Mouse (Mus musculus): ENCODE data around the gene Afg1l. TPM values are rescaled to one million over a fixed set of nuclear protein-coding genes. Genes with fewer than 3 reads are reported as not detected.

Afg1l gene
- total RNA-seq (2021): 10 to 100 TPM; 11.6 to 13.1 TPM

DNA sequence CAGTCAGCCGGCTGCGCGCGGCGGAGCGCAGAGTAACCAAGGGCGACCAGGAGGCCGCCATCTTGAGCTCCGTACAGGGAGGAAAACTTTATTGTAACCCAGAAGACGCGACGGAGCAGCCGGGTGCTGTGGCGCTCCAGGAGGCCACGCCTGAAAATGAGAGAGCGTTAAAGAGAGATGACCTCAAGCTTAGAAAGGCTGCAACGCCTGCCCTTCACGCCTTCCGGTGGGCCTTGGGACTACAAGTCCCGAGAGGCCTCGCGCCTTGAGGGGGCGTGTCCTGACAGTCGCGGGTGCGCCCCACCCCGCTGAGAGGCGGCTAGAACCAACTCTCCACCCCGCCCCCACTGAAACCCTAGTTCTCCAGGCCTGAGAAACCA lies at the start of gene Afg1l:
Gene Afg1l (minus strand): TSS at position 225 of the 380 bp plus-strand sequence.
- DNase-seq (ENCODE audit: low spot score in 2 of 2): peak; percentile 91 to 95
- intact Hi-C loops (cut with DNase I): loop anchor here (1.0 kb wide), 1 partner anchor 24 kb away; the partner anchor contains the start of gene Snx3

DNA sequence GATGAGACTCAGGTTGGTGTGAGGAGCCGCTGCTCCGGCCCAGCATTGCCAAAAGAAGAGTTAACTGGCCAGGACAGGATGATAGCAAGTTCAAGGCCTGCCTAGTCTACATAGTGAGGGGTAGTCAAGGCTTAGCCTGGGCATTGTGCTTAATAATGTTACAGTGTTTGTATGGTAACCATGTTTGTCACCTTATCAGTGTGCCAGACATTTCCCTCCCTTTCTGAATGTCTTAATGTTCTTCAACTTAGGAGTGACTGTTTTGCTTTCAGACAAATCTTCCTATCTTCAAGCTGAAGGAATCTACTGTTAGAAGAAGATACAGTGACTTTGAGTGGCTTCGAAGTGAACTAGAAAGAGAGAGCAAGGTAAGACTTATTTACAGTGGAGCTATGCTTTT lies 47.3 kb upstream of the Afg1l start:
- DNase-seq (ENCODE audit: low spot score in 2 of 2): no peak
- intact Hi-C loops (cut with DNase I): no loop called here

DNA sequence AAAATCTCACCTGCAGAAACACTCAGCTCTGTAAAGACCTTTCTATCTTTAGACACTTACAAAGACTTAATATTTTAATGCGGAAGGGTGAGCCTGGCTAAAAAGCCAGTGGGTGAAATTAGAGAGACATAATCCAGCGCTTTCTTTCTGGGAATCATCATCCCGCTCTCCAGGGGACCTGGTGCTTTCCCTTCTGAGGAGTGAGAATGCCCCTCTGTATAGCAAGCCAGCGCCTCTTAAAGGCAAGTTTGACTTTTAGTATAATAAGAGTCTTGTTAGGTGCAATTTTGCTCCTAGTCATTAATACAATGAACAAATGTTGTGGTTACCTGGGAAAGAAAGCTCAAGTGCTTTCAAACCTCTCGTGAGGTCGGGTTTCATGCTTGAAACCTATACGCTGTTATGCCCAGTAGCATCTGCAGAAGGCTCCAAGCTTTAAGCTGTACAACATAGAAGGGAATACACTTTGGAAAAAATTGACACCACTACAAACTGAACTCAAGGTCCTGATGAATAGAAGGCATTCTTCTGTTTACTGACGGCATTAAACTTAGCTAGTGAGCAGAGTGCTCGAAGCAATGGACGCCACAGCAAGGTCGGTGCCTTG lies 45.3 kb upstream of the Afg1l start:
- intact Hi-C loops (cut with DNase I): no loop called here
- DNase-seq (ENCODE audit: low spot score in 2 of 2): no peak

DNA sequence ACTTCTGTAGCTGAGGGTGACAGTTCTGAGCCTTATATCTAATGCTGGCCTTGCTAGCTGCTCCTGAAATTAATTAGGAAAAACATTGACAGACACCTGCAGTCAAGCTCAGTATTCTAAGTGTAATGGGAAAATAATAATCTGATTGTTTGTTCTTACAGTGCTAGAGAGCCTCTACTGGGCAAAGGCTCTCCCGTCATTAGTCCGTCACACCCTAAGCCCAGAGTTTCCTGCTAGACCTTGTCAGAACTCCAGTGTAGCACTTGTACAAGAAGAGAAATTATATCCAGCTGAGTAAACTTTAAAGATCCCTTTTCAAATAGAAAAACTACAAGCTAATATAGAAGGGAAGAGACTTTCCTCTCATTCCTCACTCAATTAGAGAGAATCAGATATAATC lies 44.5 kb upstream of the Afg1l start:
- intact Hi-C loops (cut with DNase I): no loop called here
- DNase-seq (ENCODE audit: low spot score in 2 of 2): no peak

DNA sequence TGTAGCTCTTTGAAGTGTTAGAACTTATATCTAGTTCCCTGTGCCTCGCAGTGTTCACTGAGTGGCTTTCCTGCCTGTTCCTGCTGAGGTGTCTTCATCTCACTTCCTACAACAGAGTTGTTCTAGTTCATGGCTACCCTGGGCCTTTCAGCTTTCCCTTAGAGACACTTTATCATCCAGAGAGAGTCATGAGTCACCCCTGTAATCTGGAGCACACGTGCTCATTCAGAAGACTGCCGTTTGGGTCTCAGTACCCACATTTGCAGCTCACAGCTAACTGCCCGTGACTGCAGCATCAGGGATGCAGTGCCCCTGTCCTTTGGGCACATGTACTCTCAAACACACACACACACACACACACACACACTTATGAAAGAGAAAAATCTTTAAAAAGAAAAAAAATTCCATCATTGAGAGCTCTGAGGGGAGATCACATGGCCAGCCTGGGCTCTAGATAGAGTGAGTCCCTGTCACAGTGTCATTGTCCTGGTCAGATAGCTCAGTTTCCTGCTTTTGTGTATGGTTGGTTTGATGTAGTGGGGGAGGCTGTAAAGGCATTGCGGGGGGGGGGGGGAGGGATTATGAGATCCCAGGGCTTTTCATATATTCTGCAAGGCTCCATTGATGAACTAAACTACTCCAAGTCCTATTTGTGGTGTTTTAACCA lies 43.1 kb upstream of the Afg1l start:
- intact Hi-C loops (cut with DNase I): no loop called here
- no peak for DNase-seq (ENCODE audit: low spot score in 2 of 2)

DNA sequence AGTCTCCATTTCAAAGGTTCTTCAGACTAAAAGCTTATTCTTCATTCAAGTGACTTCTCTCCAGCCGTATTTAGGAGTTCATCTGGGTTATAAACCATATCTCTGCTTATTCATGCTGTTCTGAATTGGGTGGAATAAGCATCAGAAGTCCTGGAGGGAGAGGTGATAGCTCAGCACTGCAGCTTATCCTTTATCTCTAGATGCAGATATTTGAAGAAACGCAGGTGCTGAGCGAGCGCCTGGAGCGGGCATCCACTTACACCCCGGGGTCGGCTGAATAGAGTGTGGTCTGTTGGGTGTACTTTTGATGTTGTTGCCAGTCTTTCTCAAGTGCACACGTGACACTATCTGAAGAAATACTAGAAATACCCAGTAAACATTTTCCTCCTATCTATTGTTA lies 40.0 kb upstream of the Afg1l start:
- no peak for DNase-seq (ENCODE audit: low spot score in 2 of 2)
- intact Hi-C loops (cut with DNase I): no loop called here

DNA sequence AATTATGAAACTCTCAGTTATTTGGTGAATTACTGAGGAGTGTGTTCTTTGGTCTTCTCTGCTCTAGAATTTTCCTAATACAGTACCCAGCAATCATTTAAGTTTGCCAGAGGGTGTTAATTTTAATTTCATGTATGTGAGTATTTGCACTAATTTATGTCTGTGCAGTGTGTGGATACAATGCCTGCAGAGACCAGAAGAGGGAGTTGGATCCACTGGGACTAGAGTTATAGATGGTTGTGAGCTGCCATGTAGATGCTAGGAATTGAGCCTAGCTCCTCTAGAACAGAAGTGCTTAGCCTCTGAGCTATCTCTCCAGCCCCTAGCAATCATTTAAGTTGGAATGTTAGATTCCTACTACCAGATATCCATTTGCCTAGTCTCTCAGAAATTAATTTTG lies 35.8 kb upstream of the Afg1l start:
- intact Hi-C loops (cut with DNase I): no loop called here
- no peak for DNase-seq (ENCODE audit: low spot score in 2 of 2)

DNA sequence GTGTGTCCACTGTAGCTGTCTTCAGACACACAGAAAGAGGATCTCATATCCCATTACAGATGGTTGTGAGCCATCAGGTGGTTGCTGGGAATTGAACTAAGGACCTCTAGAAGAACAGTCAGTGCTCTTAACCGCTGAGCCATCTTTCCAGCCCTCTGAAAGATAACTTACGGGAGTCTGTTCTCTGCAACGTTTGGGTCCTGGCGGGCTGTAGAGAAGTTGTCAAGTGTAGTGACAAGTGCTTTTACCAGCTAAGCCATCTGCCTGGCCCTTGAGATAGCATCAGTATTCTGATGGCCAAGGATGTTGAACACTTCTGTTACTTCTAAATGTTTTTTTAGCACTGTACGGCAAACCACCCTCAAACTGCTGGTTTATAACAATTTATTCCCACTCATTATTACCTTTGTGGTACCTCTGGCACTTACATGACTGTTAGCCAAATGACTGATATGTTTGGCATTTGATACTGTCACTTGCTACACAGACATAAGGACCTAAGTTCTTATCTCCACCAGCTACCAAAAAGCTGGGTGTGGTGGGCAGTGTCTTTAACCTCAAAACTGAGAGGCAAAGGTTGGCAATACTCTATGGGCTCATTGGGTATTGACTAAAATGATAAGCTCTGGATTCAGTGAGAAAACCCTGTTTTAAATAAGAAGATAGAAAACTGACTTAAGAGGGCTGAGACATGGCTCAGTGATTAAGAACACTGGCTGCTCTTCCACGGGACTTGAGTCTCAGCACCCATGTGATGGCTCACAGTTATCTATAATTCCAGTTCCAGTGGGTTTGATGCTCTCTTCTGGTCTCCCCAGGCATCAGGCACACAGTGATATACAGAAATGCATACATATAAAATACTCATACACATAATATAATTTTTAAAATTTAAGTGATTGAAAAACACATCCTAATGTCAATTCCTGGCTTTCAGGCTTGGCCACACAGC lies 33.1 kb upstream of the Afg1l start:
- intact Hi-C loops (cut with DNase I): no loop called here
- DNase-seq (ENCODE audit: low spot score in 2 of 2): no peak

DNA sequence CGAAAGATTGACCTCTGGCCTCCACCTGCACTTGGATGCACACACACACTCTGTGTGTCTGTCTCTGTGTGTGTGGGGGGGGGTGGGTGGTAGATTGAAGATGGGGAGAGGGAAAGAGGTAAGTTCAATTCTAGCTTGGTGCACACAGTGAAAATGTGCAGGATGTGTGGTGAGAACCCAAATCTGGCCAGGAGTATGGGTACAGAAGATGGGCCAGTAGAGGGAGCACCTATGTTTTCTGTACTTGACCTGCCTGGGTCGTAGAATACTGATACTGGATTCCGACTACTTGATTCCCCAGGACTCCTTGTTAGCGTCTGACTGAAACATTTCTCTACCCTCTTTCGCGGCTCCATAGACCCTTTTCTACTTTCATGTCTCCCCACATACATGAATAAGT lies 31.8 kb upstream of the Afg1l start:
- intact Hi-C loops (cut with DNase I): no loop called here
- no peak for DNase-seq (ENCODE audit: low spot score in 2 of 2)

DNA sequence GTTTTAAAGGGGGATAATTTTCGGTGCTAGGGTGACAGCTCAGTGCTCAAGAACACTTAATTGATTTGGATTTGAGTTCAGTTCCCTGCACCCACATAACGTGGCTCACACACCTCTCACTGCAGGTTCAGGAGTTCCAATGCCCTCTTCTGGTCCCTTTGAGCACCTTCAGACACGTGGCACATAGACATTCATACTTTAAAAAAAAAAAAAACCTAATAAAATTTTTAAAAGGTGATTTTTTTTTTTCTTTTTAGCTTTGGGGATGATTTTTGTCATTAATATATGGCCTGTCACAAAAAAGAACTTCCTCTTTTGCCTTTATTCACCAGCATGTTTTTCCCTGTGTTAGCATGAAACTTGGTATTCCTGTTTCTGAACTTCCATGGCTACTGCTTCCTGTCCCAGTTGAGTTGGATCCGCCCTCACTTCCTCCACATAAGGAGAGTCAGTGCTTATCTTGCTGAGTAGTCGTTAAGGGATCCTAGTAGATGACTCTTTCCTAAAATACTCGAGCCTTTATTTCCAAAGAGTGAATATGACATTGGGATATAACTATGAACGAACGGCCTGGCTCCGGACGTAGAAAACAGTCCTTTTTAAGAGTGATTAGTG lies 25.8 kb upstream of the Afg1l start:
- no peak for DNase-seq (ENCODE audit: low spot score in 2 of 2)
- intact Hi-C loops (cut with DNase I): loop anchor here (5.0 to 10.0 kb wide), 2 partner anchors 78 to 159 kb away; partner anchors contain the start of genes Nr2e1 and Ostm1

DNA sequence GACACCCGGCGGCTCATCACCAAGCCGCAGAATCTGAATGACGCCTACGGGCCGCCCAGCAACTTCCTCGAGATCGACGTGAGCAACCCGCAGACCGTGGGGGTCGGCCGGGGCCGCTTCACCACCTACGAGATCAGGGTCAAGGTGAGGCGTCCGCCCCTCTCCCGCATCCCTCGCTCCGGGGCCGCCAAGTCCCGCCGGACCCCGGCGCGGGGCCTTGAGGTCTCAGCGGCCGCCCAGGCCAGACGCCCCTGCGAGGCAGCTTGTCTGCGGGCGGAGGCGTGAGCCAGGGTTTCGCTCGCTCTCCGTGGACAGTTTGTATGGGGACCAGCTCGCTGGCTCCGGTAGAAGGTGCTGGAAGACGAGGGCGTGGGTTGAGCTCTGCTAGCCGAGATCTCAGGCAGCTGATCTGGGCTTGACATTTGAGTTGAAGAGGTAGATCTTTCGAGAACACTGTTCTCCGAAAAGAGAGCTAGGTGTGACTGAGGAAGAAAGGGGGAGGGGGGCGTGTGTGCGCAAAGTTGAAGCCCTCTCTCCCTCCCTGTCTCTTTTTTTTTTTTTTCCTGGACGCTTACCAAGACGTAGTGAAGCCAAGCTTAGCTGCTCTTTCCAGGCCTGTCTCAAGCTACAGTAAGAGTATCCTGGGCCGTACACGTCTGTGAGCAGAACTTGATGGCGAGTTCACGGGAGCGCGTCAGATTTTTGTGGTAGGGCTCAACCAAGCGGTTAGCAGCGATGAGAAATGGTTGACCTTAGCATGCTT lies 24.2 kb upstream of the Afg1l start:
- peak; percentile 76 to 79 for DNase-seq (ENCODE audit: low spot score in 2 of 2)
- intact Hi-C loops (cut with DNase I): loop anchor here (1.0 to 10.0 kb wide), 3 partner anchors 24 to 158 kb away; partner anchors contain the start of genes Afg1l, Nr2e1 and Ostm1

DNA sequence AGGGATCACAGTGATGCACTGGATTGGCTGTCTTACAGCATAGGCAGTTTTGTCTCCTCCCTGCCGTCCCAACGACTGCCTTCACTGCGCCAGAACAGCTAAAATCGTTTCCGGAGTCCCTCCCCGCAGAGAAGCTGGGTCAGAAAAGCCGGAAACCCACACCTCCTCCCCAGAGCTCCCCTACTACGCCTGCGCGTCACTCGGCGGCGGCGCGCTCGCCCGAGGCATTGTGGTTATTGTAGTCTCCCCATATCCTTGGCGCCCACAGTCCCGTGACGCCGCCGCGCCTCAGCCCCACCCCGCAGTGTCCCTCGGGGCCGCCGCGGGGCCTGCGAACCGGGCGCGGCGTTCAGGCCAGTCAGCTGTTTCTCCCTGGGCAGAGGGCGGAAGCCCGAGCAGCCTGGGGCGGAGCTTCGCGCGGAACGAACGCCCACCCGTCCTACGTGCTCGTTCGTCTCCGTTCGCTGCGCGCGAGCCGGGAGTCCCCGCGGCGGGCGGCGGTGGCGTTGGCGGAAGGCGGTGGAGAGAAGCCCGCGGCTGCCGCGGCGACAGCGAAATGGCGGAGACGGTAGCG lies 23.5 kb upstream of the Afg1l start, which contains the start of gene Snx3:
Gene Snx3 (plus strand): TSS at position 256 of the 574 bp plus-strand sequence.
- intact Hi-C loops (cut with DNase I): loop anchor here (1.0 to 10.0 kb wide), 3 partner anchors 24 to 157 kb away; partner anchors contain the start of genes Afg1l, Nr2e1 and Ostm1
- DNase-seq (ENCODE audit: low spot score in 2 of 2): peak; percentile 97 to 98

DNA sequence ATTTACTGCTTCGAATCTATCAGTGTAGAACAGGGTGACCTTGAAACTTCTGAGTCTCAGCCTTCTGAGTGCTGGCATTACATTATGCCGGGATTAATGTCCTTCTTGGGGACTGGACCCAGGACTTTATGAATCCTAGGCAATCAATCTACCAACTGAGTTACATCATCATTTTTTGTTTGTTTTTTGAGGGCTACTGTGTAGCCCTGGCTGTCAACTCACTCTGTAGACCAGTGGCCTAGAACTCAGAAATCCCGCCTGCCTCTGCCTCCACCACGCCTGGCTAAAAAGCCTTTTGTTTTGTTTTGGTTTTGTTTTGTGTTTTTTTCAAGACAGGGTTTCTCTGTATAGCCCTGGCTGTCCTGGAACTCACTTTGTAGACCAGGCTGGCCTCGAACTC lies 22.8 kb upstream of the Afg1l start:
- intact Hi-C loops (cut with DNase I): loop anchor here (5.0 to 10.0 kb wide), 2 partner anchors 81 to 156 kb away; partner anchors contain the start of genes Nr2e1 and Ostm1
- DNase-seq (ENCODE audit: low spot score in 2 of 2): no peak

DNA sequence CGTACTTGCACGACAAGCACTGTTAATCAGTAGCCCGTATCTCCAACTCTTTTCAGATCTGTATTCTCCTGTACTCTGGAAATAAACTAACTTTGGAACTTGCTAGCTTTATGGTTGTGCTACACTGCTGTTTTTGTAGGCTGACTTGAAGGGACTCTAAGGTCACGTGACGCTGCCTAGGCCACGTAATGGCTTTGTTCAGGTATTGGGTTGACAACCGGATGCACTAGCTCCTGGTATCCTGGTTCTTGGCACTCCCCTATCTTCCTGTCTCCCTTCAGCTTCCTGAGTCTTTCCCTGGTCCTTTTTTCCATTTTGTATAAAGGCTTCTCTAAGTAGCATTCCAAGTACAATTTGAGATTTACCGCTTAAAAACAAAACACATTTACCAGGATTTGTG lies 22.2 kb upstream of the Afg1l start:
- intact Hi-C loops (cut with DNase I): loop anchor here (5.0 to 10.0 kb wide), 2 partner anchors 82 to 156 kb away; partner anchors contain the start of genes Nr2e1 and Ostm1
- DNase-seq (ENCODE audit: low spot score in 2 of 2): no peak

DNA sequence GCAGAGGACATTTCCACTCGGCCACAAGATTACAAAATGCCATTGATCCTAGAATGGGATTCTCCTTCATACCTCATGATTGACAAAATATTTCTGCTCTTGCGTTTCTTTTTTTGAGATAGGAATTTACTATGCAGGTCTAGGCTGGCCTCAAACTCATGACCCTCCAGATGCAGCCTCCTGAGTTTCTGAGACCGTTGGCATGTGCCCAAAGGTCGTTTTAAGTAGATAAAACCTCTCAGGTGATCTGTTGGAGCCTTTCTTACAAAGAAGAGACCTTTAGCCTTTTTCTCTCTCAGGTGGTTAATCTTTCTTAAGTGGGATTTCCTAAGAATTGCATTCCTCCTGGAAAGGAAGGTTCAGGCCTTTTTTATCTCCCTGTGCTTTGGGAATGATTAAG lies 14.6 kb upstream of the Afg1l start:
- no peak for DNase-seq (ENCODE audit: low spot score in 2 of 2)
- intact Hi-C loops (cut with DNase I): no loop called here

DNA sequence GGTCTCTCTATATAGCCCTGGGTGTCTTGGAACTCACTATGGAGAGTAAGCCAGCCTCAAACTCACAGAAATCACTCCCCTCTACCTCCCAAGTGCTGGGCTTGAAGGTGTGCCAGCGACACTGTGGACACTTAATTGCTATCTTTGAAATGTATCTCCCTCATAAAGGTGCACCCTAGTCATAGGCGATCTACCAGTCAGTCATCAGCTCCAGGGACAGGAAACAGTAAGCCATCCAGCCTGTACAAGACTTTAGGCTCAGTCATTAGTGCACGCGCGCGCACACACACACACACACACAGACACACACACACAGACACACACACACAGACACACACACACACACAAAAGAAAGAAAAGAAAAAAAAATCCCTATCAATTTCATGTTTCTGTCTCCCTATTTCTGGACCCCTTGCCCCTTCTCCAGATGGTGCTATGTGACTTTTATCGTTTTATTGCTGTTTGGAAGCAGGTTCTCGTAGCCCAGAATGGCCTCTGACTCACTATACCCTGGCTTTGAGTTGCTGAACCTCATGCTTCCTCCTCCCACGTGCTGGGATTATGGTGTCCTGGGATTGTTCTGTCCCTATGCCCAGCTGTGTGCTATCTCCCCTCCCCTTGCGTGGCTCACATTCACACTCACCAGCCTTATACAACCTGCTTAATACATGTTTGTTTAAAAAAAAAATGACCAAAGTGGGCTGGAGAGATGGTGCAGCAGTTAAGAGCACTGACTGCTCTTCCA lies 13.8 kb upstream of the Afg1l start:
- intact Hi-C loops (cut with DNase I): no loop called here
- DNase-seq (ENCODE audit: low spot score in 2 of 2): no peak

DNA sequence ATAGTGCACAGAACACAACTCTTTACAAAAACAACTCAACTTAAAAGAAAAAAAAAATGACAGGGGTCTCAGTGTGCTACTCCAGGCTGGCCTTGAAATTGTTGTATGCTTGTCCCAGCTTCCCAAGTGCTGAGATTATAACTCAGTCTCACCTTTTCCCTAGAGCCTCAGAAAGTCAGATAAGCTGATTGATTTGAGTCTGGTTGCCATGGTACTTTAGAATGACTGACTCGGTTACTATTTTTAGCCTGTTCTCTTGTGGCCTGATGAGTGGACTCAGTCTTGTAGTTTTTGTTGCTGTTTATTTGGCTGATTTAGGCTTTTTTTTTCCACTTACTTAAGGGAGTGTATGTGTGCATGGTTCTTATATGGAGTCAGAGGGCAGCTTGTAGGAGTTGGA lies 12.8 kb upstream of the Afg1l start:
- DNase-seq (ENCODE audit: low spot score in 2 of 2): no peak
- intact Hi-C loops (cut with DNase I): no loop called here

Data from left cerebral cortex, postnatal 36 days (tissue).